Mouse (Mus musculus) lung, embryonic 16.5 days (tissue): Measurements from ENCODE around the gene Dok3. TPM values are rescaled to one million over a fixed set of nuclear protein-coding genes. Genes with fewer than 3 reads are reported as not detected.

Experiments used
- ATAC-seq: fragments of 200-750 bp; cut with Nextera tagmentation; 2 replicates; pipeline ENCODE4 v1.8.0; 2017; ENCODE audit warnings: low read depth, mild to moderate bottlenecking, moderate library complexity
- H3K27ac ChIP-seq: fragments of 300-500 bp; sonication (generic); 2 replicates; pipeline ENCODE4 v1.5.1; 2014; ENCODE audit warnings: mild to moderate bottlenecking, control low read depth, low read length
- H3K27me3 ChIP-seq: fragments of 300-500 bp; sonication (generic); 2 replicates; pipeline ENCODE4 v1.6.1; 2014; ENCODE audit warnings: low read depth, low read length, mixed read lengths; ENCODE audit not compliant: control insufficient read depth, insufficient read depth
- H3K36me3 ChIP-seq: fragments of 300-500 bp; sonication (generic); 2 replicates; pipeline ENCODE4 v1.6.1; 2014; ENCODE audit warnings: low read length; ENCODE audit not compliant: control insufficient read depth, insufficient read depth
- H3K4me1 ChIP-seq: fragments of 300-500 bp; sonication (generic); replicated peaks from 2 replicates; pipeline ENCODE4 v1.6.1; 2014; ENCODE audit warnings: low read length, mixed read lengths; ENCODE audit not compliant: control insufficient read depth, insufficient read depth
- H3K4me2 ChIP-seq: fragments of 300-500 bp; sonication (generic); 2 replicates; pipeline ENCODE4 v1.6.1; 2014; ENCODE audit warnings: low read depth, low read length, control low read depth
- H3K4me3 ChIP-seq: fragments of 300-500 bp; sonication (generic); 2 replicates; pipeline ENCODE4 v1.5.1; 2014; ENCODE audit warnings: mild to moderate bottlenecking, low read length, control low read depth
- H3K9ac ChIP-seq: fragments of 300-500 bp; sonication (generic); 2 replicates; pipeline ENCODE4 v1.6.1; 2014; ENCODE audit warnings: low read length, control low read depth
- H3K9me3 ChIP-seq: fragments of 300-500 bp; sonication (generic); 2 replicates; pipeline ENCODE4 v1.6.1; 2016; ENCODE audit warnings: low read length; ENCODE audit not compliant: control insufficient read depth
- WGBS: fragments of 180-500 bp; shearing (Covaris S2); extraction: QIAGEN DNeasy Blood & Tissue Kit; methylation state at CpG from one replicate; pipeline ENCODE4 v1.1.7; 2014; 5-methylcytosine and 5-hydroxymethylcytosine counted together
- polyA plus RNA-seq: library from polyadenylated mRNA; unstranded; fragments of >200 nt; fragmentation: Nextera tagmentation; extraction: Ambion mirVana; gene quantifications from 2 replicates; pipeline ENCODE4 v1.2.1, GENCODE M21; 2015

Dok3 gene
- polyA plus RNA-seq, 1 experiment from 2014 or later = 3.8 TPM

- H3K4me1 ChIP-seq = no peaks in the 10 kb centered on the region; the same call in 1 of the 2 replicates
- no peak overlapping the region for H3K4me2 ChIP-seq
- H3K27me3 ChIP-seq = no peaks in the 10 kb centered on the region
- H3K36me3 ChIP-seq = peaks cover 29% of the 10 kb centered on the region
- ATAC-seq = no peak
- WGBS = 76% methylated on average over 16 of the region's 16 CpGs
- H3K9ac ChIP-seq = no peak overlapping the region
- H3K9me3 ChIP-seq = no peaks in the 10 kb centered on the region
- no peak overlapping the region for H3K4me3 ChIP-seq
- no peak overlapping the region for H3K27ac ChIP-seq
These were observed 1.9 kb downstream of the Dok3 start for GRCm38 (mm10) chr13:55527212-55527611.

- no peak for ATAC-seq
- H3K9me3 ChIP-seq = no peaks in the 10 kb centered on the region
- 71% methylated on average over 15 of the region's 16 CpGs for WGBS
- no peak overlapping the region for H3K4me3 ChIP-seq
- peaks cover 17% of the 10 kb centered on the region for H3K36me3 ChIP-seq
- H3K9ac ChIP-seq = no peak overlapping the region
- no peaks in the 10 kb centered on the region; the same call in 1 of the 2 replicates for H3K4me1 ChIP-seq
- no peak overlapping the region for H3K4me2 ChIP-seq
- H3K27me3 ChIP-seq = no peaks in the 10 kb centered on the region
- no peak overlapping the region for H3K27ac ChIP-seq
These were observed 3.2 kb downstream of the Dok3 start for GRCm38 (mm10) chr13:55525733-55526553.

DNA sequence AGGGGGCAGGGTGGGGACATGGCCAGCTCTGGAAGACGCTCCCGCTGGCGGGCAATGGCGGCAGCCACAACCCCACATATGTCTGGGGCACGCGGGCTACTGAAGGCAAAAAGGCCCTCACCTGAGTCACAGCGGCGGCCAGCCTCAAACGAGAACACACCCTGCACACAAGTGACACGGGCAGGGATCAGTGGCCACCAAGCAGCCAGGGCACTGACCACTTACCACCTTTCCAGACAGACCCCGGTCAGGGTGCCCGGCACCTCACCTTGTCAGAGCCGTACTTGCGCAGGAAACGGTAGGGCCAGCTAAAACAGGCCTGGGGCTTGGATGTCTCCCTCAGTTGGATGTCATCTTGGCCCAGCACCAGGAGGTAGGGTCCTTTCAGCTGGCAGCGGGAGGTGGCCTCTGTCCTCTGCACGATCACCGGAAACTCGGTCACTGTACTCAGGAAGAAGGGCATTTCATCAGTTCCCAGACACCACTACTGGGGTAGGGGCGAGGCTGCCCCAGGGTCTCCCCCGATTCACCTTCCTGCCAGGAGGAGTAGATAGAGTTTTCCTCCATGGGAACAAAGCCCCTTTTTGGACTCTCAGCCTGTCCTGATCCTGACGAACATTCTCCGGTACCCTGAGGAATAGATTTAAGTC lies 5.0 kb downstream of the Dok3 start:
- no peak for ATAC-seq
- Histone ChIP-seq H3K27ac (no peak overlapping the region), H3K4me3 (no peak overlapping the region), H3K9me3 (no peaks in the 10 kb centered on the region), H3K4me1 (no peaks in the 10 kb centered on the region; the same call in 1 of the 2 replicates), H3K4me2 (no peak overlapping the region), H3K9ac (no peak overlapping the region), H3K36me3 (peaks cover under 1% of the 10 kb centered on the region; the same call in 1 of the 2 replicates), H3K27me3 (no peaks in the 10 kb centered on the region)
- WGBS = 90% methylated on average over 23 of the region's 23 CpGs

DNA sequence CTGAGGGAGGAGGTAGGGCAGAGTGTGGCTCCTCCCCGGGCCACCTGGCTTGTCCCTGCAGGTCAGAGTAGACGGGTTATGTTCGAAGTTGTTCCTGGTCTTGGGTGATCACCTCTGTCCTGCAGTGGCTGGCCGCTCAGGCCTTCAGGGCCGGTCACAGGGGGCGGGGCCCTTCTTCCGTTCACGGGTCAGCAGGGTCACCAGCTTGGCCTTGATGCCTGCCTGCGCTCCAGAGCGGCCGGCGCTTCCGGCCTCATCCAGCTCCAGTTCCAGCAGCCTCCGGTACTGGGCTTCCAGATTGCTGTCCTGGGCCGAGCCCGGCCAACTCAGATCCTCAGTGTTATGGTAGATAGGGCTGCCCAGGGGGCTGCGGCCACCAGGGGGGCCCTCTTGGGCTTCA lies 5.8 kb downstream of the Dok3 start:
- 59% methylated on average over 17 of the region's 17 CpGs for WGBS
- H3K4me1 ChIP-seq = no peaks in the 10 kb centered on the region; the same call in 1 of the 2 replicates
- no peaks in the 10 kb centered on the region for H3K9me3 ChIP-seq
- H3K9ac ChIP-seq = no peak overlapping the region; the same call in 1 of the 2 replicates
- no peaks in the 10 kb centered on the region for H3K36me3 ChIP-seq
- H3K4me2 ChIP-seq = no peak overlapping the region
- H3K27me3 ChIP-seq = no peaks in the 10 kb centered on the region
- ATAC-seq = no peak
- no peak overlapping the region for H3K27ac ChIP-seq
- H3K4me3 ChIP-seq = no peak overlapping the region

DNA sequence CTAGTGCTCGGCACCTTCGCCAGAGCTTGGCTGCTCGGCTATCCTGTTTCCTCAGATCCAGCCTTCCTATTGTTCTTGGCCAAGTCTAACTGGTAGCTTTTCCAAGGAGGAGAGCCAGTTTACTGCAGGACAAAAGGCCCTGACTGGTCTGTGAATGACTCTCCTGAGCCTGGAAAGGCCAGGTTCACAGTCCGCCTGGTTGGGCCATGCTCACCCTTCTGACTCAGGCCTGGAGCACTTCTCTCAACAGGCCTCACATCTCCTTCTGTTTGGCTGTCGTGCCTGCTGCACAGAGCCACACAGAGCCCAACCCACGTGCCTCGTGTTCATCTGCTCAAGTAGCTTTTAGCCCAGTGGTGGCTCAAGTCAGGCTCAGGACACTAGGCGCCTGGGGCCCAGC lies 6.4 kb downstream of the Dok3 start:
- Histone ChIP-seq H3K4me3 (no peak overlapping the region), H3K9me3 (no peaks in the 10 kb centered on the region), H3K36me3 (no peaks in the 10 kb centered on the region), H3K9ac (no peak overlapping the region), H3K27ac (0 out of 2 replicates have a peak overlapping the region, but pooled peaks have one; percentile 14), H3K4me2 (no peak overlapping the region), H3K27me3 (no peaks in the 10 kb centered on the region; the same call in 1 of the 2 replicates), H3K4me1 (no peaks in the 10 kb centered on the region; the same call in 1 of the 2 replicates)
- ATAC-seq = 0 out of 2 replicates have a peak, but pooled peaks have one; percentile 32
- WGBS = 51% methylated on average over 8 of the region's 8 CpGs

GRCm38 (mm10) chr13:55519606-55520005 lies 9.5 kb downstream of the Dok3 start:
- ATAC-seq = no peak
- Histone ChIP-seq H3K27ac (no peak overlapping the region), H3K4me3 (no peak overlapping the region), H3K9ac (no peak overlapping the region), H3K27me3 (no peaks in the 10 kb centered on the region; the same call in 1 of the 2 replicates), H3K9me3 (no peaks in the 10 kb centered on the region), H3K36me3 (no peaks in the 10 kb centered on the region), H3K4me1 (no peaks in the 10 kb centered on the region; the same call in 1 of the 2 replicates), H3K4me2 (no peak overlapping the region)
- 65% methylated on average over 4 of the region's 4 CpGs for WGBS

DNA sequence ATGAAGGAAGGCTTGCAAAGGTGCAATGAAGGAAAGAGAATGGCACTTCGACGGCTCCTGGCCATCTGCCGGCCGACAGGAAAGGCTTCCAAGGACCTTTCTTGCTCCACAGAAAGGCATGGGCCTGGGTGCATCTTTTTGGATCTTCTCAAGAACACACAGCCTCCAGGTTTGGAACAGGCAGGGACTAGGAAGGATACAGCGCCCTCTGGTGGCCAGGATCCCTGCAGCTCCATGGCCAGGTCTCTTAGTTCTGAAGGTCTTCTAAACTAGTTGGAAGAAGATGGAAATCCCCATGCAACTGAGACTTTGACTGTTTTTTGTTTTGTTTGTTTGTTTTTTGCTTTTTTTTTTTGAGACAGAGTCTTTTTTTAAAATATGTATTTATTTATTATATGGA lies 12.1 kb downstream of the Dok3 start:
- no peaks in the 10 kb centered on the region for H3K36me3 ChIP-seq
- ATAC-seq = no peak
- no peak overlapping the region for H3K4me2 ChIP-seq
- H3K4me3 ChIP-seq = no peak overlapping the region
- no peak overlapping the region for H3K27ac ChIP-seq
- H3K9me3 ChIP-seq = no peaks in the 10 kb centered on the region
- no peaks in the 10 kb centered on the region; the same call in 1 of the 2 replicates for H3K27me3 ChIP-seq
- no peak overlapping the region for H3K9ac ChIP-seq
- peaks cover 7% of the 10 kb centered on the region for H3K4me1 ChIP-seq
- 6% methylated on average over 5 of the region's 5 CpGs for WGBS

DNA sequence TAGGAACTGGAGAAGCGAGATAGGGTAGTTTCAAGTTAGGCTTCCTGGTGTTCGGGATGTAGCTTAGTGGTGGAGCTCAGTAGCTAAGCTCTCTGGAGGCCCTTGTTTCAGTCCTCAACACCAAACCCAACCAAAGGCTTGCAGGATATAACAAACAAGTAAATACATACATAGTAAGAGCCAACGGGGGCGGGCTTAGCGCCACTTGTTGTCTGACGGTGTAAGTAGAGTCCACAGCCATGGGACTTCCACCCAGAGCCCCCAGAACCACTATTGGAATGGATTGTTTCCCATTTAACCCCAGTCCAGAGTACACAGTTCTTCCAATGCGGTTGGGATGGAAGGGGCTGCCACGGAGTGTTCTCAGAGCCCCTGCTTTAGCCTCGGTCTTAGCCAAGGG lies 15.3 kb downstream of the Dok3 start:
- 36% methylated on average over 9 of the region's 9 CpGs for WGBS
- peak overlapping the region; percentile 63 for H3K4me3 ChIP-seq

DNA sequence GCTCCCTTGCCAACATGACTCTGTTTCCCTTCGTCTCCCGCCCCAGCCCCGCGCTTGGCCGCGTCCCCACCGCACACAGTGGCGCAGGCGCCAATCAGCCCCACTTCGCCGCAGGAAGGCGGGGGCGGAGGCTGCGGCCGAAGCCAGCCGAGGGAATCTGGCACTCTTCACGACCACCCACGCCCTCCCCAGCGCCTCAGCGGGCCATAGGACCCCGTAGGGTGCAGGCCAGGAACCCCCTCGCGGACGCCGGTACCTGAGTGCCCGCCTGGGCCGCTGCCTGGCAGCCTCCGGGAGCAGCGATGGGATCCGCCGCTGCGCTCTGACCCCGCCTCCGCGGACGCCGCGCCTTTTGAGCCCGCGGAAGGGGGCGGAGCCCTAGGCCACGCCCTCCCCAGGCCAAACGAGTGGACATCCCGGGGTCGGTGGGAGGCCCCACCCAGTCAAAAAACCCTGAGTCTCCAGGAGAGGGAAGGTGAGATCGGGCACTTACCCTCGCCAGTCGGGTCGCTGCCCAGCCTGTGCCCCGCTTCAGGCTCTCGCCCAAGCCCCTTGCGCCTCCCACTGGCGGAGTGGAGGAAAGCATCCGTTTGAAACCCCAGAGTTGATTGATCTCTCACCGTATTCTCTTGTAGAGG lies 15.9 kb downstream of the Dok3 start, which contains the start of gene Pdlim7:
TSS of gene Pdlim7 (minus strand) at position 566 of the 638 bp plus-strand sequence.
- peak within 1 kb of the TSS; percentile 66 for H3K4me2 ChIP-seq
- WGBS = under 1% methylated on average over 53 of the region's 55 CpGs
- no peaks in the 10 kb centered on the region for H3K9me3 ChIP-seq
- H3K27me3 ChIP-seq = no peaks in the 10 kb centered on the region; the same call in 1 of the 2 replicates
- ATAC-seq = peak; percentile 69
- peak within 1 kb of the TSS; percentile 63 for H3K4me3 ChIP-seq
- H3K4me1 ChIP-seq = peaks cover 29% of the 10 kb centered on the region
- H3K27ac ChIP-seq = peak within 1 kb of the TSS; percentile 96
- peak within 1 kb of the TSS; percentile 74 for H3K9ac ChIP-seq
- peaks cover 8% of the 10 kb centered on the region for H3K36me3 ChIP-seq

More for the DNA sequence above, 15.3 kb downstream of the Dok3 start:
- H3K36me3 ChIP-seq = peaks cover 3% of the 10 kb centered on the region
- H3K27ac ChIP-seq = no peak overlapping the region
- H3K9me3 ChIP-seq = no peaks in the 10 kb centered on the region
- H3K27me3 ChIP-seq = no peaks in the 10 kb centered on the region; the same call in 1 of the 2 replicates
- no peak overlapping the region for H3K9ac ChIP-seq
- peak overlapping the region; percentile 66 for H3K4me2 ChIP-seq
- peaks cover 29% of the 10 kb centered on the region for H3K4me1 ChIP-seq
- ATAC-seq = no peak
